Mouse (Mus musculus): Measurements from ENCODE around the gene Ackr2. TPM values are rescaled to one million over a fixed set of nuclear protein-coding genes. Genes with fewer than 3 reads are reported as not detected.
A peak's percentile ranks its signal among the peaks of the same experiment; 100 is the strongest.

The Ackr2 gene
- polyA plus RNA-seq, 1 experiment from 2014 or later = 1.7 TPM

GRCm38 (mm10) chr9:121951114-121951423 lies 52.9 kb downstream of the Ackr2 start:
- H3K9ac ChIP-seq = peak overlapping the region; percentile 41; the same call in 1 of the 2 replicates
- ATAC-seq = peak; percentile 68
- H3K27me3 ChIP-seq = no peaks in the 10 kb centered on the region
- peak overlapping the region; percentile 56 for H3K4me2 ChIP-seq
- no peaks in the 10 kb centered on the region for H3K9me3 ChIP-seq (replicated peaks)
- 0 out of 2 replicates have a peak overlapping the region, but pooled peaks have one; percentile 65 for H3K27ac ChIP-seq
- no peaks in the 10 kb centered on the region for H3K36me3 ChIP-seq (ENCODE audit: poor library complexity, severe bottlenecking)
- peaks cover 15% of the 10 kb centered on the region for H3K4me1 ChIP-seq
- H3K4me3 ChIP-seq = peak overlapping the region; percentile 24
- 20% methylated on average over 4 of the region's 4 CpGs for WGBS

GRCm38 (mm10) chr9:121952596-121952995 lies 54.4 kb downstream of the Ackr2 start:
- H3K9ac ChIP-seq = no peak overlapping the region
- H3K36me3 ChIP-seq (ENCODE audit: poor library complexity, severe bottlenecking) = no peaks in the 10 kb centered on the region
- no peaks in the 10 kb centered on the region for H3K9me3 ChIP-seq (replicated peaks)
- H3K4me3 ChIP-seq = no peak overlapping the region
- no peaks in the 10 kb centered on the region for H3K27me3 ChIP-seq
- H3K4me1 ChIP-seq = peaks cover 15% of the 10 kb centered on the region
- 92% methylated on average over 6 of the region's 6 CpGs for WGBS
- no peak for ATAC-seq
- no peak overlapping the region for H3K27ac ChIP-seq
- no peak overlapping the region for H3K4me2 ChIP-seq

GRCm38 (mm10) chr9:121959966-121960635 lies 61.9 kb downstream of the Ackr2 start:
- no peaks in the 10 kb centered on the region for H3K27me3 ChIP-seq
- H3K4me1 ChIP-seq = no peaks in the 10 kb centered on the region
- no peak overlapping the region for H3K4me3 ChIP-seq
- no peak overlapping the region for H3K9ac ChIP-seq
- 70% methylated on average over 7 of the region's 7 CpGs for WGBS
- no peaks in the 10 kb centered on the region for H3K9me3 ChIP-seq (replicated peaks)
- H3K4me2 ChIP-seq = no peak overlapping the region
- H3K27ac ChIP-seq = no peak overlapping the region
- no peak for ATAC-seq
- no peaks in the 10 kb centered on the region for H3K36me3 ChIP-seq (ENCODE audit: poor library complexity, severe bottlenecking)

Other genes with a start within 250 kb of the Ackr2 start
- gene Sec22c, start 192.9 kb upstream of the Ackr2 start, polyA plus RNA-seq (2015; fragmentation: Nextera tagmentation; extraction: Ambion mirVana) = 29.9 and 35.1 TPM in 2 replicates
- 130 and 159 TPM in 2 replicates for gene Ss18l2, start 188.0 kb upstream of the Ackr2 start, polyA plus RNA-seq (2015; fragmentation: Nextera tagmentation; extraction: Ambion mirVana)
- gene Nktr, start 179.2 kb upstream of the Ackr2 start, polyA plus RNA-seq (2015; fragmentation: Nextera tagmentation; extraction: Ambion mirVana) = 69.5 and 70.9 TPM in 2 replicates
- gene Zfp651, start 139.0 kb upstream of the Ackr2 start, polyA plus RNA-seq (2015; fragmentation: Nextera tagmentation; extraction: Ambion mirVana) = 8.1 and 8.4 TPM in 2 replicates
- 0.13 and 0.49 TPM in 2 replicates for gene Klhl40, start 120.7 kb upstream of the Ackr2 start, polyA plus RNA-seq (2015; fragmentation: Nextera tagmentation; extraction: Ambion mirVana)
- 0.09 and 0.16 TPM in 2 replicates for gene Hhatl, start 105.8 kb upstream of the Ackr2 start, polyA plus RNA-seq (2015; fragmentation: Nextera tagmentation; extraction: Ambion mirVana)
- 2.9 TPM in 2 replicates for gene Ccdc13, start 58.9 kb upstream of the Ackr2 start, polyA plus RNA-seq (2015; fragmentation: Nextera tagmentation; extraction: Ambion mirVana)
- gene Higd1a, start 40.0 kb upstream of the Ackr2 start, polyA plus RNA-seq (2015; fragmentation: Nextera tagmentation; extraction: Ambion mirVana) = 151 and 159 TPM in 2 replicates
- not detected in 2 replicates for gene Cyp8b1, start 17.9 kb downstream of the Ackr2 start, polyA plus RNA-seq (2015; fragmentation: Nextera tagmentation; extraction: Ambion mirVana)
- 1.0 and 1.2 TPM in 2 replicates for gene Fam198a, start 52.6 kb downstream of the Ackr2 start, polyA plus RNA-seq (2015; fragmentation: Nextera tagmentation; extraction: Ambion mirVana)
- gene Pomgnt2, start 98.8 kb downstream of the Ackr2 start, polyA plus RNA-seq (2015; fragmentation: Nextera tagmentation; extraction: Ambion mirVana) = 16.7 and 17.3 TPM in 2 replicates
- gene Snrk, start 218.9 kb downstream of the Ackr2 start, polyA plus RNA-seq (2015; fragmentation: Nextera tagmentation; extraction: Ambion mirVana) = 45.9 and 52.4 TPM in 2 replicates

Measured in forebrain, embryonic 13.5 days (tissue).